Comparison of ENCODE assay signal across 9 mouse cellular contexts in the genomic region with DNA sequence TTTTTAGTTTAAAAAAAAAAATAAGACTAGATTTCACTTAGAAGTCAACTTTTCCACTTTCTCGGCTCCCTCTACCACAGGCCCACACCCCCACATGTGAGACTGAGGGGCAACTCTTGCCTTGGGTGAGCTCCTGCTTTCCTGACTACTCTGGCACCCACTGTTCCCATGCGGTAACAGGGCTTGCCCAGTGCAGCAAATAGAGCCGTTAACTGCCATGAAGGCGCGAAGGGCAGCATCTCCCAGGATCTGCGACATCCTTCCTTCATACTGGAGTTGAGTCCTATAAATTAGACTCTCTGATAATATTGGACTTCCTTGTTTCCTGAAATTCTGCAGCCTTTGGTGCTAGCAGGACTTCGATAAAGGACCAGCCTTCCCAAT.
A peak's percentile ranks its signal among the peaks of the same experiment; 100 is the strongest.
DNase-seq lines count a peak whose midpoint lies in the region; ATAC-seq and TF ChIP-seq lines count a peak whose summit lies in the region.
"Had no signal": no experiment of that assay in that cellular context is flagged by ENCODE, and none has a peak within 500 bp of the region (broad histone marks: within the 10 kb centered on the region; RNA-seq: fewer than 3 reads in every experiment).

No protein-coding gene starts in this region.

- no peak overlapping the region for H3K4me3 ChIP-seq in hindbrain, embryonic 10.5 days
- H3K4me3 ChIP-seq in hindbrain, embryonic 11.5 days (ENCODE audit: low read depth, low read length), result no peak overlapping the region
- H3K4me3 ChIP-seq in midbrain, embryonic 11.5 days (ENCODE audit: low read depth, low read length), result no peak overlapping the region
- H3K4me3 ChIP-seq in midbrain, embryonic 14.5 days (replicated peaks; ENCODE audit: low read depth, low read length), result no peak overlapping the region
- no peak overlapping the region for H3K4me3 ChIP-seq in intestine, postnatal 0 days (ENCODE audit: low read depth, low read length)
- no peak overlapping the region for H3K4me3 ChIP-seq in stomach, embryonic 16.5 days (replicated peaks; ENCODE audit: low read length)
- H3K4me3 ChIP-seq: limb, embryonic 12.5 days had no signal

- H3K36me3 ChIP-seq in hindbrain, embryonic 10.5 days, result no peaks in the 10 kb centered on the region
- H3K36me3 ChIP-seq in hindbrain, embryonic 11.5 days (ENCODE audit: control insufficient read depth, insufficient read depth, low read length), result no peaks in the 10 kb centered on the region
- H3K36me3 ChIP-seq in midbrain, embryonic 11.5 days (ENCODE audit: control insufficient read depth, insufficient read depth, low read length), result no peaks in the 10 kb centered on the region
- no peaks in the 10 kb centered on the region for H3K36me3 ChIP-seq in midbrain, embryonic 14.5 days (ENCODE audit: control insufficient read depth, insufficient read depth, low read length)
- H3K36me3 ChIP-seq in intestine, postnatal 0 days (ENCODE audit: control insufficient read depth, insufficient read depth), result no peaks in the 10 kb centered on the region
- H3K36me3 ChIP-seq in stomach, embryonic 16.5 days (ENCODE audit: control insufficient read depth, insufficient read depth, low read length), result no peaks in the 10 kb centered on the region
- H3K36me3 ChIP-seq: limb, embryonic 12.5 days had no signal

- no peak for ATAC-seq in hindbrain, embryonic 11.5 days (ENCODE audit: low FRiP score)
- ATAC-seq in midbrain, embryonic 11.5 days (ENCODE audit: low FRiP score), result no peak
- no peak for ATAC-seq in midbrain, embryonic 14.5 days (ENCODE audit: low FRiP score, low TSS enrichment)
- no peak; the same call in 1 of the 2 replicates for ATAC-seq in intestine, postnatal 0 days
- ATAC-seq in stomach, embryonic 16.5 days (ENCODE audit: insufficient read depth, low FRiP score), result no peak
- ATAC-seq: forebrain, embryonic 16.5 days had no signal

- H3K9me3 ChIP-seq in hindbrain, embryonic 10.5 days, result no peaks in the 10 kb centered on the region
- no peaks in the 10 kb centered on the region for H3K9me3 ChIP-seq in hindbrain, embryonic 11.5 days (ENCODE audit: control insufficient read depth, low read length)
- H3K9me3 ChIP-seq in midbrain, embryonic 11.5 days (ENCODE audit: control insufficient read depth, low read length), result no peaks in the 10 kb centered on the region
- H3K9me3 ChIP-seq in midbrain, embryonic 14.5 days (ENCODE audit: control insufficient read depth, low read length), result no peaks in the 10 kb centered on the region
- H3K9me3 ChIP-seq in intestine, postnatal 0 days (ENCODE audit: control insufficient read depth), result no peaks in the 10 kb centered on the region
- no peaks in the 10 kb centered on the region for H3K9me3 ChIP-seq in stomach, embryonic 16.5 days (replicated peaks; ENCODE audit: control insufficient read depth, low read length)
- H3K9me3 ChIP-seq: limb, embryonic 12.5 days had no signal

- H3K9ac ChIP-seq in hindbrain, embryonic 11.5 days (ENCODE audit: low read depth, low read length), result no peak overlapping the region
- H3K9ac ChIP-seq in midbrain, embryonic 11.5 days (ENCODE audit: low read length), result no peak overlapping the region
- no peak overlapping the region for H3K9ac ChIP-seq in midbrain, embryonic 14.5 days (replicated peaks; ENCODE audit: low read length)
- H3K9ac ChIP-seq in intestine, postnatal 0 days (ENCODE audit: low read depth, low read length), result no peak overlapping the region
- H3K9ac ChIP-seq in stomach, embryonic 16.5 days (ENCODE audit: low read length), result no peak overlapping the region
- H3K9ac ChIP-seq: limb, embryonic 12.5 days had no signal

- 68% methylated on average over 7 of the region's 7 CpGs for WGBS in hindbrain, embryonic 10.5 days
- WGBS in hindbrain, embryonic 11.5 days, result 62% methylated on average over 7 of the region's 7 CpGs
- 71% methylated on average over 7 of the region's 7 CpGs for WGBS in midbrain, embryonic 11.5 days
- 79% methylated on average over 7 of the region's 7 CpGs for WGBS in midbrain, embryonic 14.5 days
- WGBS in intestine, postnatal 0 days, result 57% methylated on average over 7 of the region's 7 CpGs
- 49% methylated on average over 7 of the region's 7 CpGs for WGBS in stomach, embryonic 16.5 days

- no peak for DNase-seq in hindbrain, embryonic 10.5 days (ENCODE audit: low spot score)
- DNase-seq in hindbrain, embryonic 11.5 days (ENCODE audit: low spot score), result no peak
- peak; percentile 83 for DNase-seq in midbrain, embryonic 11.5 days (ENCODE audit: low spot score, missing footprints)
- DNase-seq in midbrain, embryonic 14.5 days, result no peak
- no peak for DNase-seq in cerebellum, adult 11 months

- no peaks in the 10 kb centered on the region for H3K27me3 ChIP-seq in hindbrain, embryonic 10.5 days (ENCODE audit: insufficient read depth, poor library complexity, severe bottlenecking)
- H3K27me3 ChIP-seq in hindbrain, embryonic 11.5 days (ENCODE audit: control insufficient read depth, insufficient read depth, low read length), result no peaks in the 10 kb centered on the region
- no peaks in the 10 kb centered on the region for H3K27me3 ChIP-seq in midbrain, embryonic 11.5 days (ENCODE audit: control insufficient read depth, insufficient read depth, low read length)
- no peaks in the 10 kb centered on the region for H3K27me3 ChIP-seq in midbrain, embryonic 14.5 days (ENCODE audit: control insufficient read depth, insufficient read depth, low read length)
- no peaks in the 10 kb centered on the region for H3K27me3 ChIP-seq in intestine, postnatal 0 days (replicated peaks; ENCODE audit: control insufficient read depth, insufficient read depth, low read length)
- no peaks in the 10 kb centered on the region for H3K27me3 ChIP-seq in stomach, embryonic 16.5 days (ENCODE audit: control insufficient read depth, insufficient read depth, low read length)
- H3K27me3 ChIP-seq: limb, embryonic 12.5 days had no signal

- H3K27ac ChIP-seq in hindbrain, embryonic 10.5 days, result peak overlapping the region; percentile 56; the same call in 1 of the 2 replicates
- H3K27ac ChIP-seq in hindbrain, embryonic 11.5 days (ENCODE audit: low read depth, low read length), result no peak overlapping the region
- H3K27ac ChIP-seq in midbrain, embryonic 11.5 days (ENCODE audit: low read depth, low read length), result no peak overlapping the region
- H3K27ac ChIP-seq in midbrain, embryonic 14.5 days (replicated peaks; ENCODE audit: low read depth, low read length), result no peak overlapping the region
- no peak overlapping the region for H3K27ac ChIP-seq in intestine, postnatal 0 days (ENCODE audit: low read depth, low read length)
- H3K27ac ChIP-seq in stomach, embryonic 16.5 days (ENCODE audit: low read length), result no peak overlapping the region
- H3K27ac ChIP-seq: limb, embryonic 12.5 days had no signal

- TF ChIP-seq CTCF in intestine, postnatal 0 days (IDR thresholded peaks at IDR 0.05; ENCODE audit: low read depth), result no peak

- no peak overlapping the region for H3K4me2 ChIP-seq in hindbrain, embryonic 11.5 days (replicated peaks; ENCODE audit: low read depth, low read length)
- no peak overlapping the region for H3K4me2 ChIP-seq in midbrain, embryonic 11.5 days
- no peak overlapping the region for H3K4me2 ChIP-seq in midbrain, embryonic 14.5 days (ENCODE audit: low read length)
- H3K4me2 ChIP-seq in intestine, postnatal 0 days (replicated peaks; ENCODE audit: low read depth), result peak overlapping the region; percentile 54
- H3K4me2 ChIP-seq in stomach, embryonic 16.5 days (ENCODE audit: low read depth, low read length), result peak overlapping the region; percentile 29

- H3K4me1 ChIP-seq in hindbrain, embryonic 10.5 days (replicated peaks), result peaks cover 16% of the 10 kb centered on the region
- no peaks in the 10 kb centered on the region; the same call in 1 of the 2 replicates for H3K4me1 ChIP-seq in hindbrain, embryonic 11.5 days (replicated peaks; ENCODE audit: control insufficient read depth, insufficient read depth, low read length)
- H3K4me1 ChIP-seq in midbrain, embryonic 11.5 days (ENCODE audit: control insufficient read depth, insufficient read depth, low read length), result no peaks in the 10 kb centered on the region
- H3K4me1 ChIP-seq in midbrain, embryonic 14.5 days (ENCODE audit: control insufficient read depth, insufficient read depth, low read length), result no peaks in the 10 kb centered on the region
- no peaks in the 10 kb centered on the region for H3K4me1 ChIP-seq in intestine, postnatal 0 days (replicated peaks; ENCODE audit: control insufficient read depth, insufficient read depth, low read length)
- peaks cover 15% of the 10 kb centered on the region for H3K4me1 ChIP-seq in stomach, embryonic 16.5 days (ENCODE audit: control insufficient read depth, insufficient read depth, low read length)

Comparison
In these comparisons a context has a peak if more than half of its experiments do, and no peak if none do; other contexts are left out.
1. H3K4me2 ChIP-seq: peak in intestine, postnatal 0 days (single experiment) and stomach, embryonic 16.5 days (single experiment); none in hindbrain, embryonic 11.5 days (single experiment), midbrain, embryonic 11.5 days (single experiment) and midbrain, embryonic 14.5 days (single experiment).